Mouse (Mus musculus) megakaryocyte progenitor cell, adult 5-6 weeks (primary cell): ENCODE measurements around the gene Olfr665. TPM values are rescaled to one million over a fixed set of nuclear protein-coding genes. Genes with fewer than 3 reads are reported as not detected.
"Not testable (repeated sequence)": the region's sequence is repeated elsewhere in the genome, so short reads cannot be mapped to it uniquely, and the experiment has no call there.

Experiments
- ATAC-seq: replicated peaks from 2 replicates; pipeline ENCODE4 v1.8.0; 2016; ENCODE audit warnings: mild to moderate bottlenecking, moderate TSS enrichment, inconsistent platforms; ENCODE audit not compliant: poor library complexity
- total RNA-seq, 2 experiments: library from RNA; stranded (forward) in 1 of 2; stranded (reverse) in 1 of 2; fragments of 157-497, 149-512 nt in 1 of 2; fragments of 200-1000 nt in 1 of 2; gene quantifications; 2 replicates each; pipeline versions ENCODE4 v1.2.3 to v1.2.4; 2015 to 2017

Gene Olfr665
- not detected in 2 replicates for total RNA-seq (2015)
- not detected in 2 replicates for total RNA-seq (2017)

DNA sequence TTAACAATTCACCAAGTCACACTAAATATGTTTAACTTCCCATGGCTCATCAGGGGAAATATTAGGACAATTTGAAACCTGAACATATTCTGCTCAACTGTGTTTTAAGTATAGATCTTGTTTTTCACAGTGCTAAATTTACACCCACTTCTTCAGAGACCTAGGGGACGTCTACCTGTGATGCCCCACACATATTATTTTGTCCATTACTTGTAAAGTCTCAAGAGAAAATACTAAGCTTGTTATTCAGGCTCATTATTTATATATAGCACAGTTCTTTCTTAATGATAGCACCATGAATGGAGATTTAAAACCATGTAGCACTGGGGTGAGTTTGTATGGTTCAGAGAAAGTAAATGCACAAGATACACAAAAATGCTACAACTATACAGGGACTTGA is at the start of gene Olfr665:
TSS of gene Olfr665 (plus strand) at position 301 of the 400 bp plus-strand sequence.
- ATAC-seq: no peak

DNA sequence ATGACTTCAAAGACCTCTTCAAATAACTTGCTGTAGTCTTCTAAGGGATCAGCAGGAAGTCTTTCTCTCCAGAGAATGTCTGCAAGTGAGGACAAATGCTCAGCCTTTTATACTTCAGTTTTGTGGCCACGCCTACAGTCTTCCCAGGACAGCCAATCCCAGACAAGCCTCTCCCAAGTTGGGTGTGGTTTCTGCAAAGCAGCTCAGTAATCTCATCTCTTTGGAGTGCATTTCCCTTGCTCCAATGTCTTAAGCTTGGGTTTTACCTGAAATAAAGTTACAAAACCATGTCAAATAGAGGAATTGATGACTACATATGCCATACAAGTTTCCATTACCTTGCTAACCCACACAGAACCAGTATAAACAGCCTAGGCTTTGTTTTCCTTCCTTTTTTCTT is 35.3 kb upstream of the Olfr665 start, which contains the start of gene Usp17lb:
TSS of gene Usp17lb (minus strand) at position 101 of the 400 bp plus-strand sequence.
- ATAC-seq: no peak

DNA sequence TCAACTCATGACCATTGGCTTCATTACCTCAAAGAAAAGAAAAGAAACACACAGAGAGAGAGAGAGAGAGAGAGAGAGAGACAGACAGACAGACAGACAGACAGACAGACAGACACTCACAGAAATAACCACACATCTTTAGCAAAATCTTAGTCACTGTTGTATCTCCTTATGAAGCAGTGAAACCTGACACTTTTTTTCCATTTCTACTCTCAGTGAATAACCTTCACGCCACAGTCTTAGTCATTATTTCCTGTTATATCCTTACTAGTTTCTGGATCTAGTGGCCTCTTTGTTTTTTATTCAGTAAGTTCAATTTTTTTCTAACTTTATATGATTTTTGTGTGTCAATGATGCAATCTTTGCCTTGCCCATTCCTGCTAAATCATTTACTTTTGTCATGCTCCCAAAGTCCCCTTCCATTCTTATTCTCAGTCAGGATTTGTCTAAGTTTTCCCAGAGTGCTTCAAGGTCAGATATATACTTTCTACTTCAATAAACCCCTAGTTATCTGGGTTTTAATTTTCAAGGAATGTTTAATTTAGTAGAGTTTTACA is 34.0 kb upstream of the Olfr665 start:
- no peak for ATAC-seq

DNA sequence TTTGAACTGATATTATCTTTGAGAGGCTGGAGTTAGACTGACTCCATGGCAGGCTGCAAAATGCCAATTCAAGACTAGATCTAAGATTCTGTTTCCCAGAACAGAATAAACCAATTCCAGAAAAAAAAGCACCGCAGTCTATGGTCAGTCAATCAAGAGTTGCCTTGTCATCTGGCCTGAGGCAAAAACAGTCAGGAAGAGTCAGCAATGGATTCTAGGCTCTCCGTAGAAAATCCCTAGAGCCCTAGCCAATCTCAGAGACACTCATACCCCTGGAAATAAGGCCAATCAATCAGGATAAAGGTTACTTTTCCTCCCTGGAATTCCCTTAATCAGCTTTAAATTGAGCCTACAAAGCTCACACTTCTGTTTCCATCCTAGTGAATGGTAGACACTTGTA is 26.3 kb upstream of the Olfr665 start:
- ATAC-seq: not testable (repeated sequence)

DNA sequence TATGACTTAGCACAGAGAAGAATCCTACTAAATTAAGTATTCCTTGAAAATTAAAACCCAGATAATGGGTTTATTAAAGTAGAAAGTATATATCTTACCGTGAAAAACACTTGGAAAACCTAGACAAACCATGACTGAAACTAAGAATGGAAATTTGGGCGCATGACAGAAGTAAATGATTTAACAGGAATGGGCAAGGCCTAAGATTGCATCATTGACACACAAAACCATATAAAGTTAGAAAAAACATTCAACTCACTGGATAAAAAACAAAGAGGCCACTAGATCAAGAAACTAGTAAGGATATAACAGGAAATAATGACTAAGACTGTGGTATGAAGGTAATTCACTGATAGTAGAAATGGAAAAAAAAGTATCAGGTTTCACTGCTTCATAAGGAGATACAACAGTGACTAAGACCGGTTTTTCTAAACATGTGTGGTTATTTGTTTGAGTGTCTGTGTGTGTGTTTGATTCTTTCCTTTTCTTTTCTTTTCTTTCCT is 22.5 kb upstream of the Olfr665 start:
- ATAC-seq: no peak

DNA sequence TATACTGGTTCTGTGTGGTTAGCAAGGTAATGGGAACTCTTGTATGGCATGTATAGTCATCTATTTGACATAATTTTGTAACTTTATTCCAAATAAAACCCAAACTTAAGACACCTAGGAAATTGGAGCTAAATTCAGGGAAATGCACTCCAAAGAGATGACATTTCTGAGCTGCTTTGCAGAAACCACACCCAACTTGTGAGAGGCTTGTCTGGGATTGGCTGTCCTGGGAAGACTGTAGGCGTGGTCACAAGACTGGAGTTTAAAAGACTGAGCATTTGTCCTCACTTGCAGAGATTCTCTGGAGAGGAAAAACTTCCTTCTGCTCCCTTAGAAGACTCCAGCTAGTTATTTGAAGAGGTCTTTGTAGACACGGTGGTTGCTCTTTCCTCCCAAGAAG is 21.1 kb upstream of the Olfr665 start, which contains the start of gene Usp17la:
TSS of gene Usp17la (plus strand) at position 301 of the 400 bp plus-strand sequence.
- ATAC-seq: not testable (repeated sequence)

DNA sequence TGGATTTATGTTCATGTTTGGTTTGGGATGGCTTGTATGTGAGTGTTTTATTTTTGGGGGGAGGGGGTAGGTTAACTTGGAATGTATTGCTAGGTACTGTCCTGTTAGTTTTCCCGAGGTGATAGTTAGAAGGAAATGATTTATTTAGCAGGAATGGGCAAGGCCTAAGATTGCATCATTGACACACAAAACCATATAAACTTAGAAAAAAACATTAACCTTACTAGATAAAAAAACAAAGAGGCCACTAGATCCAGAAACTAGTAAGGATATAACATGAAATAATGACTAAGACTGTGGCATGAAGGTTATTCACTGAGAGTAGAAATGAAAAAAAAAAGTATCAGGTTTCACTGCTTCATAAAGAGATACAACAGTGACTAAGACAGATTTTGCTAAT is 20.1 kb upstream of the Olfr665 start:
- no peak for ATAC-seq

DNA sequence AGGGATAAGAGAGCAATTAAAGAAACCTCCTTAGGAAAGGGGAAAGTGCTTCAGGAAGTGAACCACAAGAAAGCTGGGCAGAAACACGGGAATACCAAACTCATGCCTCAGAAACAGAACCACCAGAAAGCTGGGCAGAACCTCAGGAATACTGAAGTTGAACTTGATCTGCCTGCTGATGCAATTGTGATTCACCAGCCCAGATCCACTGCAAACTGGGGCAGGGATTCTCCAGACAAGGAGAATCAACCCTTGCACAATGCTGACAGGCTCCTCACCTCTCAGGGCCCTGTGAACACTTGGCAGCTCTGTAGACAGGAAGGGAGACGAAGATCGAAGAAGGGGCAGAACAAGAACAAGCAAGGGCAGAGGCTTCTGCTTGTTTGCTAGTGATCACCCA is 16.4 kb upstream of the Olfr665 start:
- no peak for ATAC-seq

DNA sequence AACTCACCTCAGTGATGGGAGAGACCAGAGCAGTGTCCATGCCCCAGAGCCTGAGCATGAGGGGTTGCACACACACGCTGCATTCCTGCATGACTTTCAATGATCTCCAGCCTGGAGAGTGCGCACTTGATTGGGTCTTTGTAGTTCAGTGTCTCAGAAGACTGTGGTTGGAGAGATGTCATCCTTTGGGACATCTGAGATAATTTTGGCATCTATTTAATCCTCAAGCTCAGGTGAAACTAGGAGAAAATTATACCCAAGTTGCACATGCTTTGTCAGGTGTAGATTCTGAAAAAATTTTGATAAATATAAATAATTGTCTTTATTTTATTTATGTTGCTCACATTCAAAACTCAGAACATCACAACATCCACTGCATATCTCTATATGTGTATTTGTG is 18.0 kb downstream of the Olfr665 start, which contains the start of gene Olfr666:
TSS of gene Olfr666 (minus strand) at position 101 of the 400 bp plus-strand sequence.
- no peak for ATAC-seq

DNA sequence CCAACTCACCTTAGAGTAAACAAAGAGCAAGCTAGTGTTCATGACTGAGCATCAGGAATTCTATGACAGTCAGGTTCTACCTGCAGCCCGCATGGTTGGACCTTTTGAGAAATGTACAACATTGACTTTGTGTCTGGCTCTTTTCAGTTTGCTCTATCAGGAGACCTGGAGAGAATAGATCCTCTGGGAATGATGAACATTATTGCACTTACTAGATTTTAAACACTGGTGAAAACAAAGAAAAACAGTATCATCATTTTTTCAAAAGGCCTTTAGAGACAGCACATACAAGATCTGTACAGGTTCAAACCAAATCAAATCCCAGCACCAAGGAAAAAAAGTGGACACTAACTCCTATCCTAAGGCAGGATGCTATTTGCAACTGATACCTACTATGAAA is 43.6 kb downstream of the Olfr665 start, which contains the start of gene Olfr667:
TSS of gene Olfr667 (minus strand) at position 101 of the 400 bp plus-strand sequence.
- ATAC-seq: no peak

DNA sequence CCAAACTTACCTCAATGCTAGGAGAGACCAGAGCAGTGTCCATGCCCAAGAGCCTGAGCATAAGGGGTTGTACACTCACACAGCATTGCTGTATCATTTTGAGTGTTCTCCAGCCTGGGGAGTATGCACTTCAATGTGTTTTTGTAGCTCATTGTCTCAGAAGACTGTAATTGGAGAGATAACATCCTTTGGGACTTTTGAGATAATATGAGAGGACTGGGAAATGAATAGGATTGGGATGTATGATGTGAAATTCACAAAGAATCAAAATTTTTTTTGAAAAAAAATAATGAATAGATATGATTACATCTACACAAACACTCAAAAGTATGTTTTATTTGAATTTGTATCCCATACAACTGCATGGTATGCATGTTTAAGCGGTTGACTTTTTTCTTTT is 50.1 kb downstream of the Olfr665 start, which contains the start of gene Olfr668:
TSS of gene Olfr668 (minus strand) at position 101 of the 400 bp plus-strand sequence.
- ATAC-seq: no peak

Other genes starting within 250 kb of the Olfr665 start
- 0.77 and 0.85 TPM in 2 replicates for gene Olfr658, start 230.7 kb upstream of the Olfr665 start, total RNA-seq (2015)
- 0.14 and 0.25 TPM in 2 replicates for gene Olfr658, start 230.7 kb upstream of the Olfr665 start, total RNA-seq (2017)
- gene Olfr659, start 211.3 kb upstream of the Olfr665 start, total RNA-seq (2015): not detected in 2 replicates
- not detected in 2 replicates for gene Olfr659, start 211.3 kb upstream of the Olfr665 start, total RNA-seq (2017)
- not detected in 2 replicates for gene Olfr661, start 191.5 kb upstream of the Olfr665 start, total RNA-seq (2015)
- not detected in 2 replicates for gene Olfr661, start 191.5 kb upstream of the Olfr665 start, total RNA-seq (2017)
- gene Usp17le, start 100.6 kb upstream of the Olfr665 start, total RNA-seq (2015): not detected in 2 replicates
- gene Usp17le, start 100.6 kb upstream of the Olfr665 start, total RNA-seq (2017): not detected in 2 replicates
- not detected in 2 replicates for gene Usp17lb, start 35.4 kb upstream of the Olfr665 start, total RNA-seq (2015)
- not detected in 2 replicates for gene Usp17lb, start 35.4 kb upstream of the Olfr665 start, total RNA-seq (2017)
- not detected in 2 replicates for gene Usp17la, start 21.0 kb upstream of the Olfr665 start, total RNA-seq (2015)
- not detected in 2 replicates for gene Usp17la, start 21.0 kb upstream of the Olfr665 start, total RNA-seq (2017)
- not detected in 2 replicates for gene Olfr666, start 17.9 kb downstream of the Olfr665 start, total RNA-seq (2015)
- gene Olfr666, start 17.9 kb downstream of the Olfr665 start, total RNA-seq (2017): not detected in 2 replicates
- not detected in 2 replicates for gene Olfr667, start 43.5 kb downstream of the Olfr665 start, total RNA-seq (2015)
- gene Olfr667, start 43.5 kb downstream of the Olfr665 start, total RNA-seq (2017): not detected in 2 replicates
- not detected in 2 replicates for gene Olfr668, start 50.0 kb downstream of the Olfr665 start, total RNA-seq (2015)
- gene Olfr668, start 50.0 kb downstream of the Olfr665 start, total RNA-seq (2017): not detected in 2 replicates
- not detected in 2 replicates for gene Olfr669, start 56.2 kb downstream of the Olfr665 start, total RNA-seq (2015)
- gene Olfr669, start 56.2 kb downstream of the Olfr665 start, total RNA-seq (2017): not detected in 2 replicates
- not detected in 2 replicates for gene Olfr670, start 84.6 kb downstream of the Olfr665 start, total RNA-seq (2015)
- gene Olfr670, start 84.6 kb downstream of the Olfr665 start, total RNA-seq (2017): not detected in 2 replicates
- gene Olfr671, start 101.1 kb downstream of the Olfr665 start, total RNA-seq (2015): not detected in 2 replicates
- gene Olfr671, start 101.1 kb downstream of the Olfr665 start, total RNA-seq (2017): not detected in 2 replicates
- not detected in 2 replicates for gene Olfr672, start 124.0 kb downstream of the Olfr665 start, total RNA-seq (2015)
- gene Olfr672, start 124.0 kb downstream of the Olfr665 start, total RNA-seq (2017): not detected in 2 replicates
- not detected in 2 replicates for gene Olfr675, start 150.4 kb downstream of the Olfr665 start, total RNA-seq (2015)
- not detected in 2 replicates for gene Olfr675, start 150.4 kb downstream of the Olfr665 start, total RNA-seq (2017)
- gene Olfr676, start 154.7 kb downstream of the Olfr665 start, total RNA-seq (2015): not detected in 2 replicates
- gene Olfr676, start 154.7 kb downstream of the Olfr665 start, total RNA-seq (2017): not detected in 2 replicates
- not detected in 2 replicates for gene Olfr677, start 173.3 kb downstream of the Olfr665 start, total RNA-seq (2015)
- gene Olfr677, start 173.3 kb downstream of the Olfr665 start, total RNA-seq (2017): not detected in 2 replicates
- gene Olfr678, start 186.4 kb downstream of the Olfr665 start, total RNA-seq (2015): not detected in 2 replicates
- not detected in 2 replicates for gene Olfr678, start 186.4 kb downstream of the Olfr665 start, total RNA-seq (2017)
- gene Olfr679, start 203.2 kb downstream of the Olfr665 start, total RNA-seq (2015): not detected in 2 replicates
- gene Olfr679, start 203.2 kb downstream of the Olfr665 start, total RNA-seq (2017): not detected in 2 replicates
- gene Olfr680-ps1, start 214.8 kb downstream of the Olfr665 start, total RNA-seq (2015): not detected in 2 replicates
- not detected in 2 replicates for gene Olfr680-ps1, start 214.8 kb downstream of the Olfr665 start, total RNA-seq (2017)
- gene Olfr681, start 238.8 kb downstream of the Olfr665 start, total RNA-seq (2015): not detected in 2 replicates
- not detected in 2 replicates for gene Olfr681, start 238.8 kb downstream of the Olfr665 start, total RNA-seq (2017)